Mouse (Mus musculus): ENCODE measurements around the gene Ust. TPM values are rescaled to one million over a fixed set of nuclear protein-coding genes. Genes with fewer than 3 reads are reported as not detected.
A peak's percentile ranks its signal among the peaks of the same experiment; 100 is the strongest.

Ust gene
- polyA plus RNA-seq, 1 experiment from 2014 or later = 4.8 TPM

- no peaks in the 10 kb centered on the region for H3K36me3 ChIP-seq (ENCODE audit: control insufficient read depth, insufficient read depth, low read length)
- H3K4me2 ChIP-seq (ENCODE audit: low read length) = no peak overlapping the region
- no peaks in the 10 kb centered on the region for H3K9me3 ChIP-seq (replicated peaks; ENCODE audit: control insufficient read depth, low read length, poor library complexity, severe bottlenecking)
- no peak for ATAC-seq
- H3K4me1 ChIP-seq (ENCODE audit: control insufficient read depth, insufficient read depth, low read length) = no peaks in the 10 kb centered on the region
- H3K9ac ChIP-seq (ENCODE audit: low read depth, low read length) = no peak overlapping the region
- no peak overlapping the region for H3K27ac ChIP-seq (ENCODE audit: low read length)
- no peaks in the 10 kb centered on the region for H3K27me3 ChIP-seq (ENCODE audit: control insufficient read depth, insufficient read depth, low read depth, low read length)
- WGBS = 50% methylated on average over 6 of the region's 6 CpGs
- no peak overlapping the region for H3K4me3 ChIP-seq (ENCODE audit: low read depth, low read length)
These were observed 99.1 kb downstream of the Ust start for GRCm38 (mm10) chr10:8419496-8420009.

GRCm38 (mm10) chr10:8415474-8415873 lies 103.2 kb downstream of the Ust start:
- Histone ChIP-seq H3K4me1 (ENCODE audit: control insufficient read depth, insufficient read depth, low read length) (no peaks in the 10 kb centered on the region), H3K9ac (ENCODE audit: low read depth, low read length) (no peak overlapping the region), H3K27ac (ENCODE audit: low read length) (no peak overlapping the region), H3K4me3 (ENCODE audit: low read depth, low read length) (no peak overlapping the region), H3K9me3 (replicated peaks; ENCODE audit: control insufficient read depth, low read length, poor library complexity, severe bottlenecking) (no peaks in the 10 kb centered on the region), H3K4me2 (ENCODE audit: low read length) (no peak overlapping the region), H3K27me3 (ENCODE audit: control insufficient read depth, insufficient read depth, low read depth, low read length) (no peaks in the 10 kb centered on the region), H3K36me3 (ENCODE audit: control insufficient read depth, insufficient read depth, low read length) (no peaks in the 10 kb centered on the region)
- ATAC-seq = no peak
- WGBS = 92% methylated on average over 5 of the region's 5 CpGs

GRCm38 (mm10) chr10:8415036-8415435 lies 103.6 kb downstream of the Ust start:
- no peak for ATAC-seq
- H3K9me3 ChIP-seq (replicated peaks; ENCODE audit: control insufficient read depth, low read length, poor library complexity, severe bottlenecking) = no peaks in the 10 kb centered on the region
- no peaks in the 10 kb centered on the region for H3K4me1 ChIP-seq (ENCODE audit: control insufficient read depth, insufficient read depth, low read length)
- H3K4me2 ChIP-seq (ENCODE audit: low read length) = no peak overlapping the region
- no peak overlapping the region for H3K27ac ChIP-seq (ENCODE audit: low read length)
- H3K9ac ChIP-seq (ENCODE audit: low read depth, low read length) = no peak overlapping the region
- no peak overlapping the region for H3K4me3 ChIP-seq (ENCODE audit: low read depth, low read length)
- no peaks in the 10 kb centered on the region for H3K36me3 ChIP-seq (ENCODE audit: control insufficient read depth, insufficient read depth, low read length)
- no peaks in the 10 kb centered on the region for H3K27me3 ChIP-seq (ENCODE audit: control insufficient read depth, insufficient read depth, low read depth, low read length)
- WGBS = 97% methylated on average over 7 of the region's 7 CpGs

GRCm38 (mm10) chr10:8405141-8405540 lies 113.5 kb downstream of the Ust start:
- no peak overlapping the region for H3K27ac ChIP-seq (ENCODE audit: low read length)
- H3K4me3 ChIP-seq (ENCODE audit: low read depth, low read length) = no peak overlapping the region
- ATAC-seq = no peak
- H3K9ac ChIP-seq (ENCODE audit: low read depth, low read length) = no peak overlapping the region
- no peaks in the 10 kb centered on the region for H3K27me3 ChIP-seq (ENCODE audit: control insufficient read depth, insufficient read depth, low read depth, low read length)
- no peaks in the 10 kb centered on the region for H3K4me1 ChIP-seq (ENCODE audit: control insufficient read depth, insufficient read depth, low read length)
- no peak overlapping the region for H3K4me2 ChIP-seq (ENCODE audit: low read length)
- 92% methylated on average over 4 of the region's 4 CpGs for WGBS
- H3K9me3 ChIP-seq (replicated peaks; ENCODE audit: control insufficient read depth, low read length, poor library complexity, severe bottlenecking) = no peaks in the 10 kb centered on the region
- H3K36me3 ChIP-seq (ENCODE audit: control insufficient read depth, insufficient read depth, low read length) = no peaks in the 10 kb centered on the region

GRCm38 (mm10) chr10:8392226-8392625 lies 126.4 kb downstream of the Ust start:
- Histone ChIP-seq H3K4me1 (ENCODE audit: control insufficient read depth, insufficient read depth, low read length) (no peaks in the 10 kb centered on the region), H3K4me3 (ENCODE audit: low read depth, low read length) (no peak overlapping the region), H3K4me2 (ENCODE audit: low read length) (no peak overlapping the region), H3K27ac (ENCODE audit: low read length) (no peak overlapping the region), H3K27me3 (ENCODE audit: control insufficient read depth, insufficient read depth, low read depth, low read length) (no peaks in the 10 kb centered on the region), H3K9ac (ENCODE audit: low read depth, low read length) (no peak overlapping the region), H3K9me3 (replicated peaks; ENCODE audit: control insufficient read depth, low read length, poor library complexity, severe bottlenecking) (no peaks in the 10 kb centered on the region), H3K36me3 (ENCODE audit: control insufficient read depth, insufficient read depth, low read length) (no peaks in the 10 kb centered on the region)
- no peak for ATAC-seq
- WGBS = 81% methylated on average over 2 of the region's 2 CpGs

GRCm38 (mm10) chr10:8391264-8391748 lies 127.3 kb downstream of the Ust start:
- no peaks in the 10 kb centered on the region for H3K36me3 ChIP-seq (ENCODE audit: control insufficient read depth, insufficient read depth, low read length)
- H3K9ac ChIP-seq (ENCODE audit: low read depth, low read length) = no peak overlapping the region
- H3K4me3 ChIP-seq (ENCODE audit: low read depth, low read length) = no peak overlapping the region
- ATAC-seq = peak; percentile 32; the same call in 1 of the 2 replicates
- H3K4me1 ChIP-seq (ENCODE audit: control insufficient read depth, insufficient read depth, low read length) = no peaks in the 10 kb centered on the region
- H3K9me3 ChIP-seq (replicated peaks; ENCODE audit: control insufficient read depth, low read length, poor library complexity, severe bottlenecking) = no peaks in the 10 kb centered on the region
- H3K4me2 ChIP-seq (ENCODE audit: low read length) = no peak overlapping the region
- 16% methylated on average over 4 of the region's 4 CpGs for WGBS
- H3K27me3 ChIP-seq (ENCODE audit: control insufficient read depth, insufficient read depth, low read depth, low read length) = no peaks in the 10 kb centered on the region
- no peak overlapping the region for H3K27ac ChIP-seq (ENCODE audit: low read length)

- no peaks in the 10 kb centered on the region for H3K27me3 ChIP-seq (ENCODE audit: control insufficient read depth, insufficient read depth, low read depth, low read length)
- no peaks in the 10 kb centered on the region for H3K9me3 ChIP-seq (replicated peaks; ENCODE audit: control insufficient read depth, low read length, poor library complexity, severe bottlenecking)
- H3K4me2 ChIP-seq (ENCODE audit: low read length) = no peak overlapping the region
- H3K27ac ChIP-seq (ENCODE audit: low read length) = no peak overlapping the region
- ATAC-seq = no peak
- no peaks in the 10 kb centered on the region for H3K36me3 ChIP-seq (ENCODE audit: control insufficient read depth, insufficient read depth, low read length)
- no peak overlapping the region for H3K4me3 ChIP-seq (ENCODE audit: low read depth, low read length)
- WGBS = 76% methylated on average over 7 of the region's 7 CpGs
- H3K4me1 ChIP-seq (ENCODE audit: control insufficient read depth, insufficient read depth, low read length) = no peaks in the 10 kb centered on the region
- no peak overlapping the region for H3K9ac ChIP-seq (ENCODE audit: low read depth, low read length)
These were observed 130.4 kb downstream of the Ust start for GRCm38 (mm10) chr10:8388239-8388638.

- Histone ChIP-seq H3K4me3 (ENCODE audit: low read depth, low read length) (no peak overlapping the region), H3K4me2 (ENCODE audit: low read length) (no peak overlapping the region), H3K9me3 (replicated peaks; ENCODE audit: control insufficient read depth, low read length, poor library complexity, severe bottlenecking) (no peaks in the 10 kb centered on the region), H3K27ac (ENCODE audit: low read length) (no peak overlapping the region), H3K4me1 (ENCODE audit: control insufficient read depth, insufficient read depth, low read length) (no peaks in the 10 kb centered on the region), H3K9ac (ENCODE audit: low read depth, low read length) (no peak overlapping the region), H3K27me3 (ENCODE audit: control insufficient read depth, insufficient read depth, low read depth, low read length) (no peaks in the 10 kb centered on the region), H3K36me3 (ENCODE audit: control insufficient read depth, insufficient read depth, low read length) (no peaks in the 10 kb centered on the region)
- ATAC-seq = no peak
- 78% methylated on average over 10 of the region's 10 CpGs for WGBS
These were observed 148.6 kb downstream of the Ust start for GRCm38 (mm10) chr10:8369894-8370500.

GRCm38 (mm10) chr10:8365816-8366215 lies 152.8 kb downstream of the Ust start:
- no peak overlapping the region for H3K4me3 ChIP-seq (ENCODE audit: low read depth, low read length)

More at GRCm38 (mm10) chr10:8365816-8366215, 152.8 kb downstream of the Ust start:
- no peaks in the 10 kb centered on the region for H3K9me3 ChIP-seq (replicated peaks; ENCODE audit: control insufficient read depth, low read length, poor library complexity, severe bottlenecking)
- no peaks in the 10 kb centered on the region for H3K4me1 ChIP-seq (ENCODE audit: control insufficient read depth, insufficient read depth, low read length)
- no peak overlapping the region for H3K9ac ChIP-seq (ENCODE audit: low read depth, low read length)
- H3K4me2 ChIP-seq (ENCODE audit: low read length) = no peak overlapping the region
- H3K36me3 ChIP-seq (ENCODE audit: control insufficient read depth, insufficient read depth, low read length) = no peaks in the 10 kb centered on the region
- no peaks in the 10 kb centered on the region for H3K27me3 ChIP-seq (ENCODE audit: control insufficient read depth, insufficient read depth, low read depth, low read length)
- H3K27ac ChIP-seq (ENCODE audit: low read length) = no peak overlapping the region
- WGBS = 26% methylated on average over 1 of the region's 1 CpGs
- no peak for ATAC-seq

Data from midbrain, embryonic 16.5 days (tissue).